Mouse (Mus musculus): ENCODE data around the gene Ola1.

GRCm38 (mm10) chr2:73132897-73133296 is 85.8 kb downstream of the Ola1 start:
- no peak for TF ChIP-seq POLR2A (IDR thresholded peaks at IDR 0.05; ENCODE audit: low read depth, low read length)
- no peak for TF ChIP-seq CTCF (conservative IDR thresholded peaks at IDR 0.05 in 1 of 2, IDR thresholded peaks at IDR 0.05 in 1 of 2; ENCODE audit: low read depth in 2 of 2, low read length in 2 of 2)
- no peak for TF ChIP-seq USF1 (IDR thresholded peaks at IDR 0.05; ENCODE audit: low read depth, low read length)
- TF ChIP-seq E2F4 (IDR thresholded peaks at IDR 0.05; ENCODE audit: insufficient replicate concordance, low read depth, low read length), result no peak
- TF ChIP-seq NELFE (IDR thresholded peaks at IDR 0.05; ENCODE audit: low read depth, low read length), result no peak
- TF ChIP-seq HCFC1 (IDR thresholded peaks at IDR 0.05; ENCODE audit: low read depth, low read length), result no peak
- no peak for TF ChIP-seq CHD2 (IDR thresholded peaks at IDR 0.05; ENCODE audit: low read length)
- no peak for TF ChIP-seq ETS1 (conservative IDR thresholded peaks at IDR 0.05; ENCODE audit: low read depth, low read length)
- no peak for TF ChIP-seq NRF1 (IDR thresholded peaks at IDR 0.05; ENCODE audit: low read depth, low read length)
- no peak for TF ChIP-seq ZC3H11A (IDR thresholded peaks at IDR 0.05; ENCODE audit: low read depth, low read length)
- no peak for TF ChIP-seq IRF4 (IDR thresholded peaks at IDR 0.05; ENCODE audit: low read depth, low read length)
- TF ChIP-seq EP300 (IDR thresholded peaks at IDR 0.05; ENCODE audit: low read length), result no peak
- no peak for TF ChIP-seq MEF2A (IDR thresholded peaks at IDR 0.05; ENCODE audit: borderline replicate concordance, low read depth, low read length)
- TF ChIP-seq ZMIZ1 (IDR thresholded peaks at IDR 0.05; ENCODE audit: low read depth, low read length), result no peak

Data from CH12.LX (cell line).